Mouse (Mus musculus) midbrain, embryonic 10.5 days (tissue): ENCODE results near the gene Fbxw5. TPM values are rescaled to one million over a fixed set of nuclear protein-coding genes. Genes with fewer than 3 reads are reported as not detected.

Experiments used
- DNase-seq: peaks from one replicate; pipeline ENCODE4 v3.0.0-alpha.2; 2017; ENCODE audit warnings: low spot score
- H3K27ac ChIP-seq: fragments of 300-500 bp; sonication (generic); replicated peaks from 2 replicates; pipeline ENCODE4 v1.5.1; 2016; ENCODE audit warnings: mild to moderate bottlenecking
- H3K27me3 ChIP-seq: fragments of 300-500 bp; sonication (generic); 2 replicates; pipeline ENCODE4 v1.6.1; 2016; ENCODE audit warnings: low read depth, mild to moderate bottlenecking; ENCODE audit not compliant: poor library complexity, severe bottlenecking
- H3K36me3 ChIP-seq: fragments of 300-500 bp; sonication (generic); 2 replicates; pipeline ENCODE4 v1.6.1; 2016; ENCODE audit warnings: mild to moderate bottlenecking, moderate library complexity
- H3K4me1 ChIP-seq: fragments of 300-500 bp; sonication (generic); 2 replicates; pipeline ENCODE4 v1.6.1; 2016
- H3K4me3 ChIP-seq: fragments of 300-500 bp; sonication (generic); 2 replicates; pipeline ENCODE4 v1.5.1; 2016; ENCODE audit warnings: mild to moderate bottlenecking, moderate library complexity
- H3K9me3 ChIP-seq: fragments of 300-500 bp; sonication (generic); replicated peaks from 2 replicates; pipeline ENCODE4 v1.6.1; 2016; ENCODE audit warnings: mild to moderate bottlenecking
- WGBS: fragments of 180-500 bp; shearing (Covaris S2); methylation state at CpG from one replicate; pipeline ENCODE4 v1.1.7; 2016; 5-methylcytosine and 5-hydroxymethylcytosine counted together
- polyA plus RNA-seq: library from polyadenylated mRNA; unstranded; fragments of >200 nt; fragmentation: Nextera tagmentation; extraction: Ambion mirVana; gene quantifications from 2 replicates; pipeline ENCODE4 v1.2.1, GENCODE M21; 2016

Fbxw5 gene
- polyA plus RNA-seq, 1 experiment from 2014 or later, result 91.2 TPM

- WGBS, result 78% methylated on average over 6 of the region's 6 CpGs
- H3K27ac ChIP-seq, result no peak overlapping the region
- H3K9me3 ChIP-seq, result no peaks in the 10 kb centered on the region
- no peaks in the 10 kb centered on the region for H3K36me3 ChIP-seq
- H3K27me3 ChIP-seq, result no peaks in the 10 kb centered on the region
- no peak overlapping the region for H3K4me3 ChIP-seq
- 0 out of 2 replicates have a peak, but pooled peaks cover 6% of the 10 kb centered on the region for H3K4me1 ChIP-seq
- no peak for DNase-seq
Measured at GRCm38 (mm10) chr2:25487965-25488670, 12.4 kb upstream of the Fbxw5 start.

- H3K27ac ChIP-seq, result no peak overlapping the region
- H3K4me3 ChIP-seq, result no peak overlapping the region
- H3K4me1 ChIP-seq, result 0 out of 2 replicates have a peak, but pooled peaks cover 6% of the 10 kb centered on the region
- no peaks in the 10 kb centered on the region for H3K27me3 ChIP-seq
- WGBS, result 83% methylated on average over 7 of the region's 7 CpGs
- DNase-seq, result no peak
- H3K36me3 ChIP-seq, result no peaks in the 10 kb centered on the region
- H3K9me3 ChIP-seq, result no peaks in the 10 kb centered on the region
Measured at GRCm38 (mm10) chr2:25488671-25489068, 11.9 kb upstream of the Fbxw5 start.

GRCm38 (mm10) chr2:25492988-25493387 lies 7.6 kb upstream of the Fbxw5 start:
- WGBS, result 83% methylated on average over 5 of the region's 5 CpGs

GRCm38 (mm10) chr2:25493476-25493961 lies 7.0 kb upstream of the Fbxw5 start, which contains the start of gene Lcn12:
Gene Lcn12, minus strand, starts transcription at chr2:25493911.
- Histone ChIP-seq H3K4me1 (peaks cover 7% of the 10 kb centered on the region; the same call in 1 of the 2 replicates), H3K9me3 (no peaks in the 10 kb centered on the region), H3K36me3 (no peaks in the 10 kb centered on the region), H3K4me3 (no peak within 1 kb of the TSS), H3K27me3 (no peaks in the 10 kb centered on the region), H3K27ac (no peak within 1 kb of the TSS)
- 89% methylated on average over 5 of the region's 5 CpGs for WGBS
- DNase-seq, result no peak

More at GRCm38 (mm10) chr2:25492988-25493387, 7.6 kb upstream of the Fbxw5 start:
- no peak overlapping the region for H3K27ac ChIP-seq
- no peaks in the 10 kb centered on the region for H3K36me3 ChIP-seq
- no peak for DNase-seq
- H3K27me3 ChIP-seq, result no peaks in the 10 kb centered on the region
- 0 out of 2 replicates have a peak, but pooled peaks cover 4% of the 10 kb centered on the region for H3K4me1 ChIP-seq
- H3K4me3 ChIP-seq, result no peak overlapping the region
- no peaks in the 10 kb centered on the region for H3K9me3 ChIP-seq

- peak; percentile 24 for DNase-seq
- no peak overlapping the region for H3K4me3 ChIP-seq
- no peaks in the 10 kb centered on the region for H3K9me3 ChIP-seq
- 44% methylated on average over 4 of the region's 4 CpGs for WGBS
- no peaks in the 10 kb centered on the region for H3K27me3 ChIP-seq
- H3K27ac ChIP-seq, result no peak overlapping the region
- no peaks in the 10 kb centered on the region for H3K36me3 ChIP-seq
- peaks cover 20% of the 10 kb centered on the region for H3K4me1 ChIP-seq
Measured at GRCm38 (mm10) chr2:25496462-25496861, 4.1 kb upstream of the Fbxw5 start.

GRCm38 (mm10) chr2:25497846-25498575 lies 2.5 kb upstream of the Fbxw5 start:
- Histone ChIP-seq H3K4me3 (no peak overlapping the region), H3K9me3 (no peaks in the 10 kb centered on the region), H3K4me1 (peaks cover 31% of the 10 kb centered on the region), H3K36me3 (peaks cover 9% of the 10 kb centered on the region), H3K27ac (no peak overlapping the region), H3K27me3 (no peaks in the 10 kb centered on the region)
- 65% methylated on average over 6 of the region's 6 CpGs for WGBS
- DNase-seq, result no peak

- Histone ChIP-seq H3K27me3 (no peaks in the 10 kb centered on the region), H3K9me3 (no peaks in the 10 kb centered on the region), H3K4me3 (0 out of 2 replicates have a peak overlapping the region, but pooled peaks have one; percentile 12), H3K27ac (no peak overlapping the region), H3K36me3 (peaks cover 16% of the 10 kb centered on the region), H3K4me1 (peaks cover 31% of the 10 kb centered on the region)
- DNase-seq, result no peak
- 76% methylated on average over 15 of the region's 15 CpGs for WGBS
Measured at GRCm38 (mm10) chr2:25498622-25499478, 1.7 kb upstream of the Fbxw5 start.

GRCm38 (mm10) chr2:25500071-25500575 lies 427 bp upstream of the Fbxw5 start:
- Histone ChIP-seq H3K4me3 (peak overlapping the region; percentile 88), H3K36me3 (peaks cover 29% of the 10 kb centered on the region), H3K27ac (peak overlapping the region; percentile 96), H3K4me1 (peaks cover 31% of the 10 kb centered on the region), H3K27me3 (no peaks in the 10 kb centered on the region), H3K9me3 (no peaks in the 10 kb centered on the region)
- no peak for DNase-seq
- WGBS, result 75% methylated on average over 6 of the region's 6 CpGs

GRCm38 (mm10) chr2:25501593-25502486 lies 1.3 kb downstream of the Fbxw5 start, which contains the start of gene C8g:
Gene C8g, minus strand, starts transcription at chr2:25501719.
- Histone ChIP-seq H3K4me1 (peaks cover 31% of the 10 kb centered on the region), H3K4me3 (peak within 1 kb of the TSS; percentile 88), H3K27me3 (no peaks in the 10 kb centered on the region), H3K36me3 (peaks cover 41% of the 10 kb centered on the region), H3K27ac (peak within 1 kb of the TSS; percentile 96), H3K9me3 (no peaks in the 10 kb centered on the region)
- no peak for DNase-seq
- WGBS, result 77% methylated on average over 20 of the region's 20 CpGs

- Histone ChIP-seq H3K36me3 (peaks cover 41% of the 10 kb centered on the region), H3K4me3 (no peak overlapping the region), H3K4me1 (peaks cover 30% of the 10 kb centered on the region), H3K27me3 (no peaks in the 10 kb centered on the region), H3K27ac (no peak overlapping the region), H3K9me3 (no peaks in the 10 kb centered on the region)
- DNase-seq, result no peak
- 84% methylated on average over 3 of the region's 3 CpGs for WGBS
Measured at GRCm38 (mm10) chr2:25502726-25503125, 2.2 kb downstream of the Fbxw5 start.

- Histone ChIP-seq H3K4me1 (peaks cover 24% of the 10 kb centered on the region), H3K27me3 (no peaks in the 10 kb centered on the region), H3K4me3 (no peak overlapping the region), H3K9me3 (no peaks in the 10 kb centered on the region), H3K27ac (no peak overlapping the region), H3K36me3 (peaks cover 41% of the 10 kb centered on the region)
- no peak for DNase-seq
- 97% methylated on average over 19 of the region's 19 CpGs for WGBS
Measured at GRCm38 (mm10) chr2:25504538-25504937, 4.0 kb downstream of the Fbxw5 start.
